Mouse (Mus musculus): ENCODE measurements around the gene Ssbp4. TPM values are rescaled to one million over a fixed set of nuclear protein-coding genes. Genes with fewer than 3 reads are reported as not detected.

Ssbp4 gene
- total and polyA plus RNA-seq, 2 experiments from 2014 or later: 57.3 to 107 TPM

DNA sequence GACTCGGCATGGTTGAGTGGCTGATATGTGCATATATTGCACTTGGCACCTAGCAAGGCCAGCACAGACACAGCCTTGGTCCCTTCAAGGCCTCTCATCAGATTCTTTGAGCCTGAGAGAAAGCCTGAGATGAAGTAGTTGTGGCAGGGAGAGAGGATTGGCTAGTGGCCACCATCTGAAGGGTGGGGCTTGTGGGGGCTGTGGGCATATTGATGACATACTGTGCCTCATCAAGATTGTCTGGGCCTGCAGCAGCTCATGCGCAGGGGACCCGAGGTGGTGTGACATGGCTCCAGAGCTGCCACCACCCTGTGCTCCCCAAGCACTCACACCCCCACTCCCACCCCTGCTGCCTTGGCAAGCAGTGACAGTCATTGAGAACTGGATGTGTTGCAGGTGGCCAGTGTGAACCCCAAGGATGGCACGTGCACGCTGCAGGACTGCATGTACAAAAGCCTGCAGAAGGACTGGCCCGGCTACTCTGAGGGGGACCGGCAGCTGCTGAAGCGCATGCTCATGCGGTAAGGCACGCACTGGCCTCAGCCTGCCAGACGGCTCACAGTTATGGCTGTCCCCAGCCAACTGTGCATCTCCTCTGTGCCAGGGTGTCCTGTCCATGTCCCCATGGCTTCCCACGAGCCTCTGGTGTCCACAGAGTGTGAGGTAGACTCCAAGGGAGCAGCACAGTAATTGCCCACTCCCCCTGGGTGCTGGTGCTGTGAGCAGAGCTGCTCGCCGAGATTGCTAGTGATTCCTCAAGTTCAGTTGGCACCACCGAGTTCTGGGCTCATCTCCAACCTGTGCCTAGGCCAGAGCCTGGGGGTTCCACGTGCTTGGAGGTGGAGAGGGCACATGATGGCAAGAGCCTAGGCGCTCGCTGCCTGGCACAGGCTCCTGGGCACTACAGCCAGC is 24.9 kb downstream of the Ssbp4 start:
- 84% methylated on average over 18 of the region's 18 CpGs for WGBS
- no peaks in the 10 kb centered on the region for H3K4me1 ChIP-seq (ENCODE audit: control insufficient read depth, insufficient read depth)
- no peak overlapping the region for H3K4me3 ChIP-seq (ENCODE audit: low read depth, low read length)
- no peaks in the 10 kb centered on the region for H3K27me3 ChIP-seq (ENCODE audit: control insufficient read depth, insufficient read depth, low read length)
- no peak overlapping the region for H3K4me2 ChIP-seq (ENCODE audit: low read depth, low read length)
- no peak overlapping the region for H3K9ac ChIP-seq (replicated peaks; ENCODE audit: low read depth, low read length)
- no peak overlapping the region for H3K27ac ChIP-seq (ENCODE audit: low read depth)
- peaks cover 89% of the 10 kb centered on the region for H3K36me3 ChIP-seq (replicated peaks; ENCODE audit: control insufficient read depth, insufficient read depth, low read length)
- DNase-seq (ENCODE audit: low spot score) (no peak), ATAC-seq (ENCODE audit: insufficient read depth, low read depth) (no peak)
- no peaks in the 10 kb centered on the region for H3K9me3 ChIP-seq (replicated peaks; ENCODE audit: control insufficient read depth, low read length)
- no peak for TF ChIP-seq CTCF (IDR thresholded peaks at IDR 0.05; ENCODE audit: low read depth)
- no peak for TF ChIP-seq EP300 (IDR thresholded peaks at IDR 0.05; ENCODE audit: low read depth)

DNA sequence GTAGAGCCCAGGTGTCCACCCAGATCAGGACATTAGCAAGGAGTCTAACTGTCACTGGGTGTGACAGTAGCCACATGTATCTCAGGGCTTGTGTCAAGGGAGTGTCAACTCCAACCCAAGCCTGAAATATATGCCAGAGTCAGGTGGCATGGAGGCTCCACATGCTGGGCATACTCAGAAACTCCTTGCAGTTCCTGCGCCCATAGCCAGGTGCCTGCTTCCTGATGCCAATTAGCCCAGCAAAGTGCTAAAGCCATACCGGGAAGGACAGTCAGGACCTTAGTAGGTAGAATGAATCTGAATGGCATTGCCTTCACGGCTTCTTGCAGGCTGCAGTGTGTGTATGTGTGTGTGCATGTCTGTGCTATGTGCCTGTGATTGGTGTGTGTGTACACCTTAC is 31.5 kb downstream of the Ssbp4 start:
- no peaks in the 10 kb centered on the region for H3K27me3 ChIP-seq (ENCODE audit: control insufficient read depth, insufficient read depth, low read length)
- H3K27ac ChIP-seq (ENCODE audit: low read depth): no peak overlapping the region
- DNase-seq (ENCODE audit: low spot score) (no peak), ATAC-seq (ENCODE audit: insufficient read depth, low read depth) (no peak)
- H3K36me3 ChIP-seq (replicated peaks; ENCODE audit: control insufficient read depth, insufficient read depth, low read length): peaks cover 48% of the 10 kb centered on the region
- H3K4me2 ChIP-seq (ENCODE audit: low read depth, low read length): no peak overlapping the region
- no peak overlapping the region for H3K4me3 ChIP-seq (ENCODE audit: low read depth, low read length)
- H3K9ac ChIP-seq (replicated peaks; ENCODE audit: low read depth, low read length): no peak overlapping the region
- no peaks in the 10 kb centered on the region for H3K9me3 ChIP-seq (replicated peaks; ENCODE audit: control insufficient read depth, low read length)
- TF ChIP-seq CTCF (IDR thresholded peaks at IDR 0.05; ENCODE audit: low read depth) (no peak), EP300 (IDR thresholded peaks at IDR 0.05; ENCODE audit: low read depth) (no peak)
- 0 out of 2 replicates have a peak, but pooled peaks cover 8% of the 10 kb centered on the region for H3K4me1 ChIP-seq (ENCODE audit: control insufficient read depth, insufficient read depth)
- WGBS: 87% methylated on average over 3 of the region's 3 CpGs

DNA sequence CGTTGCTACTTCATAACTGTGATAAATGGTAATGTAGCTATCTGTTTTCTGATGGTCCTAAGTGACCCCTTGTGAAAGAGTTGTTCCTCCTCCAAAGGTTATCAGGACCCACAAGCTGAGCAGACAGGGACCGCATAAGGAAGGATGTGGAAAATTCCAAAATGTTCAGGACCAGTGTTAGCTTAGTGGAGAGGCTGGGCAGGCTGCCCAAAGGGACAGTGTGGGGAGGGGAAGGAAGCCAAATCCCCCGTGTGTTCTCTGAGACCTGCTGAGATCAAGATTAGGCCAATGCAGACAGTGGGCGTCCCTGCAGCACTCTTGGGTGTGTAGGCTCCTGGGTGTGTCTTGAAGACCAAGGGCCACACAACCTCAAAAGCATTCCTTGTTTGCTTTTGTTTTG is 33.8 kb downstream of the Ssbp4 start:
- WGBS: 34% methylated on average over 4 of the region's 4 CpGs
- ATAC-seq (ENCODE audit: insufficient read depth, low read depth) (no peak), DNase-seq (ENCODE audit: low spot score) (no peak)
- Histone ChIP-seq H3K27ac (ENCODE audit: low read depth) (no peak overlapping the region), H3K4me3 (ENCODE audit: low read depth, low read length) (no peak overlapping the region), H3K36me3 (replicated peaks; ENCODE audit: control insufficient read depth, insufficient read depth, low read length) (peaks cover 26% of the 10 kb centered on the region), H3K9me3 (replicated peaks; ENCODE audit: control insufficient read depth, low read length) (no peaks in the 10 kb centered on the region), H3K4me2 (ENCODE audit: low read depth, low read length) (no peak overlapping the region), H3K4me1 (ENCODE audit: control insufficient read depth, insufficient read depth) (peaks cover 25% of the 10 kb centered on the region), H3K9ac (replicated peaks; ENCODE audit: low read depth, low read length) (no peak overlapping the region), H3K27me3 (ENCODE audit: control insufficient read depth, insufficient read depth, low read length) (no peaks in the 10 kb centered on the region)
- TF ChIP-seq EP300 (IDR thresholded peaks at IDR 0.05; ENCODE audit: low read depth): no peak
- TF ChIP-seq CTCF (IDR thresholded peaks at IDR 0.05; ENCODE audit: low read depth): no peak

DNA sequence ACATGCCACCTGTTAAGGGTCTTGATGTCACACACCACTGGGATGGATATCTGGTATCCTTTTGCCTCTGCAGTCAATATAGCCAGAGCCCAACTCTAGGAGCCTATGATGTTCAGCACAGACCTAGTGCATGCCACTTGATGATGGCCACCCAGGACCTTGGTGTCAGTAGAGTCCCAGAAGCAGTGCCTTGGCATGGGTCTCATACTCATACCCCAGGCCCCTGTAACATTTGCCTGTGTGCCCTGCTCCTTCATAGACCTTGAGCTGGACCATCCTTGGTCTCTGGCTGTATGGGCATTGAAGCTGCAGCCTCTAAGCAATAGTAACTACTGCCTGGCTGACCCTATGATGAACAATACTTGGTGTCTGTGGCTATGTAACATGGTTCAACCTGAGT is 34.4 kb downstream of the Ssbp4 start:
- Histone ChIP-seq H3K27ac (ENCODE audit: low read depth) (no peak overlapping the region), H3K36me3 (replicated peaks; ENCODE audit: control insufficient read depth, insufficient read depth, low read length) (peaks cover 24% of the 10 kb centered on the region), H3K27me3 (ENCODE audit: control insufficient read depth, insufficient read depth, low read length) (no peaks in the 10 kb centered on the region), H3K4me3 (ENCODE audit: low read depth, low read length) (no peak overlapping the region), H3K4me1 (ENCODE audit: control insufficient read depth, insufficient read depth) (peaks cover 28% of the 10 kb centered on the region), H3K4me2 (ENCODE audit: low read depth, low read length) (no peak overlapping the region), H3K9me3 (replicated peaks; ENCODE audit: control insufficient read depth, low read length) (no peaks in the 10 kb centered on the region), H3K9ac (replicated peaks; ENCODE audit: low read depth, low read length) (no peak overlapping the region)
- DNase-seq (ENCODE audit: low spot score) (no peak), ATAC-seq (ENCODE audit: insufficient read depth, low read depth) (no peak)
- TF ChIP-seq EP300 (IDR thresholded peaks at IDR 0.05; ENCODE audit: low read depth) (no peak), CTCF (IDR thresholded peaks at IDR 0.05; ENCODE audit: low read depth) (no peak)

DNA sequence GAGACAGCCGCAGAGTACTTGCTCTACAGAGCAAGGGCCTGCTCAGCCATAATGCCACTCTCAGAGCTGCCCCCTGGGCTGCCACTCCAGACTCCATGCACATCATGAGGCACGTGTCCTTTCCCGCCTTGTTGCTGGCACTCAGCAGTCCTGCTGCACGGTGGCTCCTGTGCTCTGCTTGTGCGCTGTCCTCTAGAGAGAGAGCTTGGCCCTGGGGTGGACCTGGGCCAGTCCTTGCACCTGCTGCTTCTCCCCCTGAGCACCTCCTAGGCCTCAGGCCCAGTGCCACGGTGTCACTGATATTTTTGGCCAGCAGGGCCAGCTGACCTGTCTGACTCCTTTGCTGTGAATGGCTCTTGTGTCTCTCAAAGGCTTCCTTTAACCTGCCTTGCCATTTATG is 37.7 kb downstream of the Ssbp4 start:
- H3K9me3 ChIP-seq (replicated peaks; ENCODE audit: control insufficient read depth, low read length): no peaks in the 10 kb centered on the region
- TF ChIP-seq CTCF (IDR thresholded peaks at IDR 0.05; ENCODE audit: low read depth) (no peak; the same call in 1 of the 2 replicates), EP300 (IDR thresholded peaks at IDR 0.05; ENCODE audit: low read depth) (no peak)
- WGBS: 56% methylated on average over 6 of the region's 6 CpGs
- H3K27me3 ChIP-seq (ENCODE audit: control insufficient read depth, insufficient read depth, low read length): no peaks in the 10 kb centered on the region
- DNase-seq (ENCODE audit: low spot score) (peak; percentile 58), ATAC-seq (ENCODE audit: insufficient read depth, low read depth) (peak; percentile 82)
- no peak overlapping the region for H3K9ac ChIP-seq (replicated peaks; ENCODE audit: low read depth, low read length)
- no peak overlapping the region for H3K4me2 ChIP-seq (ENCODE audit: low read depth, low read length)
- peaks cover 40% of the 10 kb centered on the region for H3K4me1 ChIP-seq (ENCODE audit: control insufficient read depth, insufficient read depth)
- peak overlapping the region; percentile 78 for H3K27ac ChIP-seq (ENCODE audit: low read depth)
- H3K4me3 ChIP-seq (ENCODE audit: low read depth, low read length): no peak overlapping the region
- H3K36me3 ChIP-seq (replicated peaks; ENCODE audit: control insufficient read depth, insufficient read depth, low read length): 0 out of 2 replicates have a peak, but pooled peaks cover 6% of the 10 kb centered on the region
